Mouse (Mus musculus) kidney, adult 9 months (tissue): ENCODE results near the gene Kdm1a.

Source experiments
- DNase-seq: peaks from one replicate; pipeline ENCODE4 v3.0.0; 2022

Kdm1a gene

GRCm38 (mm10) chr4:136602568-136602967 is at the start of gene Kdm1a:
Kdm1a (minus strand) TSS chr4:136602723.
- peak; percentile 95 for DNase-seq

DNA sequence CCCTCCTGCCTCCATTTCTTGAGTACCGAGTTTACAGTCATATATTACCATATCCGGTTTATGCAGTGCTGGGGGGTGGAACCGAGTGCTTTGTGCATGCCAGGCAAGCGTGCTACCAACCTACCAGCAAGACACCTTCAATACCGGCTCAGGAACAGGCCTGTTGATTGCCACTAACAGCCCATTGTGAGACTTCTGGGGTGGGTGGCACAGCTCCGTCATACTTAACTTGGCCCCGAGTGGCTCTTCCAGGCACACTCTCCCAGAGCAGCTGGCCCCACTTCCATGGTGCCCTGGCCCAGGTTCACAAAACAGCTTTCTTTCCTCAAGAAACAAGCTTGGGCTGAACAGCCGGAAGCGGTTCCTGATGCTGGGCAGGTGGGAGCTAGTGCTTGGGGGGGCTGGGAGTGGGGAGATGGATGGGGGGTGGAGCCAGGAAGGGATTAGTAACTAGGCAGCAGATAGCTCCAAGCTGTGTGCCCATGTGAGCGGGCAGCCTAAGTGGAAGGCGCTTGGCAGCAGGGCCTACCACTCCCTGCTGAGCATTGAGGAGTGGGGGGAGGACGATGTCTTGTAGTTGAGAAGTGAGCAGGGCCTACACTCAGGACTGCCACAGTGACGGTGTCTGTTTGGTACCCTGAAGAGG is 49.5 kb upstream of the Kdm1a start:
- DNase-seq = no peak

- DNase-seq = peak; percentile 17
Measured at GRCm38 (mm10) chr4:136651357-136651811, 48.9 kb upstream of the Kdm1a start.

- no peak for DNase-seq
Measured at GRCm38 (mm10) chr4:136650261-136650660, 47.7 kb upstream of the Kdm1a start.

DNA sequence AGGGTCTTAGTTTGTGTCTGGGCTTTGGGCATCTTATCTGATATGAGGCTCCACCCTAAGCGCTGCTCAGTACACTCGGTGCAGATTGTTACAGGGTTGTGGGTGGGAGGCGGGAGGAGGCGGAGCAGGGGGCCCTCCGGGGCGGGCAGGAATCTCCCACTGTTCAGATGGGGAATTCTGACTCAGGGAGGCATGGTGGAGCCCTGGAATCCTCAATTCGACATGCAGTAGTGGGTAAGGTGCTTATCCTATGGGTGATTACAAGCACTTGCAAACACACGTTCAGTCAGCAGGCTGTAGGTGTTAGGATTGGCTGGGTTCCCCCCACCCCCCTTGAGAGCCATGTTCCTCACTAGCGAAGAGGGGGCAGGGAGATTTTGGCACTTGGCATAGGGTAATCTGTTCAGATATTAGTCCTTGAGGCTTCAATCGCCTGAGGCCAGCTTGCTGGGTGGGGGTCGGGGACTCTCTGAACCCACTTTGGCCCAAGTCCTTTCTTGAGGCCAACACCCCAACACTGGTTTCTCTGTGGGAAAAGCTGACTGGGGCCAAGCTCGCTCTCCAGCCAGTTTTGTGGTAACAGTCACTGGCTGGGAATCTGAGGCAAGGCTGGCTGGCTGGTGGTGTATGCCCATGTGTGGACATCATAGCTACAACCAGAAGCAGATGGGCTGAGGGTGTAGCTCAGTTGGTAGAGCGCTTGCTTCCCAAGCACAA is 47.1 kb upstream of the Kdm1a start:
- DNase-seq = no peak

GRCm38 (mm10) chr4:136648922-136649479 is 46.5 kb upstream of the Kdm1a start:
- peak; percentile 78 for DNase-seq

DNA sequence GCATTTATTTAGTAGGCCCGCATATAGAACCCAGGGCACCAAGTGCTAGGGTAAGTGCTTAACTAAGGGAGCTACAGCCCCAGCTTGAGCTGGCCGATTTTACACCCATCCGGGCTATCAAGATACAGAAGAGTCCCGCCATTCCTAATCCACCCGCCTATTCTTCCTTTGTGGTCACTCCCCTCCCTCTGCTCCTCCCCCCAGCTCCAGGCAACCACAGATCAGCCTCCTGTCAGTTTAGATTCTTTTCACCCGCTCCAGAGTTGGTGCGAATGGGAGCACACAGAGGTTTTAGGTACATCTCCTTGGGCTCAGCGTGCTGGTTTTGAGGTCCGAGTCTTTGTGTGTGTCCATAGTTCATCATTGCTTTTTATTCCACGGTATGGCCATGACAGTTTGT is 36.4 kb upstream of the Kdm1a start:
- DNase-seq = no peak

DNA sequence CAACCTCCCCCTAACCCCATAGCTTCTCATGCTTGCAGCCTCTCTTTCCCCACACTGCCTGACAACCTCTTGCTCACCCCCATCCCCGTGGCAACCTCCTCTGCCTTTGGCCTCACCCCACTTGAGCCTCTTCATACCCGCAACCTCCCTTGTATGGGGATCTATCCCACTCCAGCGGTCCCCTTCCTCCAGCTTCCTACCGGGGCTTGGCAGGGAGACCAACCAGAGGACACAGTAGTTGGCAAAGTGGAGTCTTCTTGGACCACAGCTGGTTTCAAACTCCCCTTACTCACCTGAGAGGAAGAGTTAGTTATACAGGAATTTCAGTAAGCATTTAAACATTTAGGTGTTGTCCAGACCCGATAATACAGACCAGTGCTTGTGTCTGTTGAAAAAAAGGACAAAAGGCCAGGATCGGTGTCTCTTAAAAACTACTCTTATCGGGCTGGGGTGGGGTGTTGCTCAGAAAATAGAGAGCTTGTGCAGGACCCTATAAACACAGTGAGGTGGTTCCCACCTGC is 35.8 kb upstream of the Kdm1a start:
- DNase-seq = no peak

DNA sequence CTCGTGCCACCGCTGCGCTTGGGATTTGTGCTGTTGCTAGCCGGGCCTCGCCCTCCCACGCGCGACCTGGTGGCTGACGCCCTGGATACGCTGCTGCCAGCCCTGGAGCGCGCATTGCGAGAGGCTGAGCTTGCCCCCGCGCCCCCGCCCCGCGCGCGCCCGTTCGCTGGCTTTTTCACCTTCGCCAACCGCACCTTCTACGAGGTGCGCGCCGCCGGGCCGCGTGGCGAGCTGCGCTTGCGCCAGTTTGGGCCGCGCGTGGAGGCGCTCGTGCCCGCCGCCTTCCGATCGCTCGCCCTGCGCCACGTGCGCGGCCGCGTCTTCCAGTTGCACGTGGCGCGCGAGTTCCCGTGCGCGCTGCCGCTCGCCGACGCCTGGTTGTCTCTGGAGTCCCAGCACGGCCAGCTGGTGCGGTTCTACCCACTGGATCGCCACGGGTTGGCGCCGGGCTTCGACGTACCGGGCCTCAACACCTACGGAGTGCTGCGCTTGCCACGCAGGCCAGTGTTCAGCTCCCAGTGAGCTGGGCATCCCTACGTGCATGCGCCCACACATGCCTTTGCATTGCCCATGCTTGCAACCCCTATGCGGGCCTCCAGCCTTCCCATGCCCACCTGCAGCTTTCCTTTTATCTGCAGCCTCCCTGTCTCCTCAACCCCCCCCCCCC is 35.2 kb upstream of the Kdm1a start:
- no peak for DNase-seq

GRCm38 (mm10) chr4:136636983-136637562 is 34.5 kb upstream of the Kdm1a start:
- no peak for DNase-seq

- DNase-seq = no peak
Measured at GRCm38 (mm10) chr4:136636511-136636910, 34.0 kb upstream of the Kdm1a start.

- DNase-seq = no peak
Measured at GRCm38 (mm10) chr4:136635995-136636394, 33.5 kb upstream of the Kdm1a start.

GRCm38 (mm10) chr4:136631237-136631994 is 28.9 kb upstream of the Kdm1a start:
- no peak for DNase-seq

GRCm38 (mm10) chr4:136626590-136626989 is 24.1 kb upstream of the Kdm1a start:
- no peak for DNase-seq

- no peak for DNase-seq
Measured at GRCm38 (mm10) chr4:136622388-136622787, 19.9 kb upstream of the Kdm1a start, which contains the start of gene Lactbl1. Lactbl1 (plus strand) TSS chr4:136622621.

DNA sequence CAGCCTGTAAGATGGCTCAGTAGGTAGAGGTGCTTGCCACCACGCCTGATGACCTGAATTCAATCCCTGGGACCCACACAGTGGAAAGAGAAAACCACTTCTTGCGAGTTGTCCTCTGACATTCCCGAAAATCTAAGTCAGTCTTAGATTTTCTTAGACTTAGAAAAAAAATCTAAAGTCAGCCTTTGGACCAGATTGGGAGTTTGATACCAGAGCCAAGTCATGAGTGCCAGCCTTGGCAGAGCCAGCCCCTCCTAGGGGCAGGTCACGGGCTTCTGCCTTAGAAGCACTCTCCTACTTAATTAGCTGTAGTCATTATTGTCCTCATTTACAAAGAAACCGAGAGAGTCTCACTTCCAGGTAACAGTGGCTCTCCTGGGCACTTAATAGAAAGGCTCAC is 19.4 kb upstream of the Kdm1a start:
- DNase-seq = no peak

DNA sequence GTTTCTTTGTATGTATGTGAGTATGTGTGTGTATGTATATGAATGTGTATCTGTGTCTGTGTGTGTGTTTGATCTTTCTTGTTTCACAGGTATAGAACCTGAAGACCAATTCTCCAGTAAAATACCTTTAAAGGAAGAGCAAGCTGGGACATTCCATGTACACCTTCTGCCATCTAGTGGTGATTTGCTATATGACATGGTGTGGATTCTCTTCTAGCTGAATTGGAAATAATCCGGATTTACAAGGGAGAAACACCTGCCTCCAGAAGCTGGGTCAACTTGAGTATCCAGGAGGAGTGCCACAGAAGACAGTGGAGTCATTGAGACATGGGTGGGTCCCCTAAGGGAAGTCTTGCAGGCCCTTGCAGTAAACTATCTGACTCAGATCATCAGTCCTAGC is 18.8 kb upstream of the Kdm1a start:
- peak; percentile 73 for DNase-seq

GRCm38 (mm10) chr4:136613657-136614056 is 11.1 kb upstream of the Kdm1a start:
- no peak for DNase-seq

GRCm38 (mm10) chr4:136610387-136610856 is 7.9 kb upstream of the Kdm1a start, which contains the start of gene Tex46:
Tex46 (plus strand) TSS chr4:136610437.
- DNase-seq = no peak

DNA sequence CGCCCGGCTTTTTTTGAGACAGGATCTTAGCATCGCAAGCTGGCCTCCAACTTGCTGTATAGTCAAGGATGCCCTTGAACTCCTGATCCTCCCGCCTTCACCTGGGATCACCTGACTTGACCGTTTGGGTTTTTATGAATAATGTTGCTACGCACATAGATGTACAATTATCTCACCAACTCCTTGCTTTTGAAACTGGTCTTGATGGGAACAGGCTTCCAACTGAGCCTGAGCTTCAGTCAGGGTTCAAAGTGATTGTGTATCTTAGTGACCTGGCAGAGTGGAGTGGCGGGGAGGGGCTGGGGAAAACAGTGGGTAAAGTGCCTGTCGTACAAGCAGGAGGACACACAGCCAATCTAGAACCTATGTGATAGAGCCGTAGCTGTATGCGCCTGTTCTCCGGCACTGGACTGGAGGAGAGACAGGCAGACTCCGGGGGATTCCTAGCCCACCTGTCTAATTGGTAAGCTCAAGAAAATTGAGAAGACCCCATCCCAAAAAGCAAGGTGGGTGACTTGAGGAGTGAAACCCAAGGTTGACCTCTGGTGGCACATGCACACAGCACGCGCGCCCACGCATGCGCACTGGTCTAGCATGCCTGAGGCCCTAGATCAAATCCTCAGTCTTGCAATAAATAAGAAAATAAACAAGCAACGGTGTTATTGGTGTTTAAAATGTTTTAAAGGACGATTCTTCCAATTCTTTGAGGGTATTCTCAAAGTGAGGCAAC is 3.4 kb upstream of the Kdm1a start:
- no peak for DNase-seq

DNA sequence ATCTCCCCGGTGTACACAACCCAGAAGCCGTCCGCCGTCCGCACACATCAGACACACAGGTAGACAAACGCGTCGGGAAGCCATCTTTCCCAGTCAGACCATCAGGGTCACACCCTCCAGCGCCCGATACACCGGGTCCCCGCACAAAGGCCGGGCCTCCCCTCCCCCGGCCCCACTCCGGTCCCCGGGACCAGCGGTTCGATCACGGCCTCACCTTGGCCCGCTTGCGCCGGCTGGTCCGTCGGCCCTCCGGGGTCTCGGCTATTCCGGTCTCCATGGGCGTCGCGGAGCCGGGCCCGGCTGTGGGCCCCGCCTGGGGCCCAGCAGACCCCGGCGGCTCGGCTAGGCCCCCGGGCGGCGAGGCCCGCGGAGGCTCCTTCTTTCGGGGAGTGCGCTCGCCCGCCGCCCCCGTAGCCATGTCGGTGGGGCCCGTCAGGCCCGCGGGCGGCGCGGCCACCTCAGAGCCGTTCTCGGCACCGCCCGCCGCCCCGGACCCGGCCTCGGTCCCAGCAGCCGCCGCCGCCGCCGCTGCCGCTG is 437 bp downstream of the Kdm1a start:
- DNase-seq = peak; percentile 38
